In the genomic region with DNA sequence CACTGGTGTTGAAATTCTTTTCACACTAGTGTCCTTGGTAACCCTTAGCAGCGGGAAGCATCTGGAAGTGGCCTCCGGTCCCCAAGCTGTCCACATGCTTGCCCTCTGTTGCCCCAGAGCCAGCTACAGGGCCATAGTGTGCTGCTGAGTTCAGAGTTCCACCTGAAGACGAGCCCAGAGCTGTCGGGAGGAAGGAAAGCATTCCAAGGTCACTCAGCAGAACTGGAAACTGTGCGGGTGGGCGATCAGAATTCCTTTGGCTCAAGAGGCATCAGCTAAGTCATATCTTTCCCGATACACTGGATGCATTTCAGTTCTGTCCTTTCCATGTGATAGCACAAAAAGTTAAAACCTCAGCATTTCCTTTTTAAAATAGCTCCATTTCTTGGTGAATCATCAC, we compare ENCODE assay signal across 21 mouse cellular contexts.
DNase-seq lines count a peak whose midpoint lies in the region; ATAC-seq lines count a peak whose summit lies in the region.
"Had no signal": no experiment of that assay in that cellular context is flagged by ENCODE, and none has a peak within 500 bp of the region (broad histone marks: within the 10 kb centered on the region; RNA-seq: fewer than 3 reads in every experiment).

No protein-coding gene starts in this region.

- no peak overlapping the region for H3K4me2 ChIP-seq in kidney, embryonic 15.5 days
- no peak overlapping the region for H3K4me2 ChIP-seq in midbrain, embryonic 13.5 days (replicated peaks)
- H3K4me2 ChIP-seq: forebrain, embryonic 12.5 days; heart, embryonic 13.5 days; neural tube, embryonic 13.5 days had no signal

- no peaks in the 10 kb centered on the region for H3K36me3 ChIP-seq in kidney, embryonic 15.5 days
- H3K36me3 ChIP-seq in midbrain, embryonic 13.5 days, result no peaks in the 10 kb centered on the region
- H3K36me3 ChIP-seq: embryonic facial prominence, embryonic 10.5 days; forebrain, embryonic 12.5 days; heart, embryonic 13.5 days; neural tube, embryonic 13.5 days had no signal

- no peak overlapping the region for H3K4me3 ChIP-seq in kidney, embryonic 15.5 days (replicated peaks)
- no peak overlapping the region for H3K4me3 ChIP-seq in midbrain, embryonic 13.5 days (replicated peaks)
- H3K4me3 ChIP-seq: embryonic facial prominence, embryonic 10.5 days; forebrain, embryonic 12.5 days; heart, embryonic 13.5 days; neural tube, embryonic 13.5 days had no signal

- 40% methylated on average over 7 of the region's 7 CpGs for WGBS in kidney, embryonic 15.5 days
- 54% methylated on average over 7 of the region's 7 CpGs for WGBS in midbrain, embryonic 13.5 days

- 0 out of 2 replicates have a peak, but pooled peaks cover 4% of the 10 kb centered on the region for H3K4me1 ChIP-seq in kidney, embryonic 15.5 days
- H3K4me1 ChIP-seq in midbrain, embryonic 13.5 days (replicated peaks), result no peaks in the 10 kb centered on the region
- H3K4me1 ChIP-seq: forebrain, embryonic 12.5 days; heart, embryonic 13.5 days; neural tube, embryonic 13.5 days had no signal

- H3K9ac ChIP-seq in kidney, embryonic 15.5 days, result no peak overlapping the region
- H3K9ac ChIP-seq in midbrain, embryonic 13.5 days (replicated peaks), result no peak overlapping the region
- H3K9ac ChIP-seq: forebrain, embryonic 12.5 days; heart, embryonic 13.5 days; neural tube, embryonic 13.5 days had no signal

- H3K27me3 ChIP-seq in kidney, embryonic 15.5 days, result no peaks in the 10 kb centered on the region
- H3K27me3 ChIP-seq in midbrain, embryonic 13.5 days, result no peaks in the 10 kb centered on the region
- H3K27me3 ChIP-seq: forebrain, embryonic 12.5 days; heart, embryonic 13.5 days; neural tube, embryonic 13.5 days had no signal

- ATAC-seq in kidney, embryonic 15.5 days (replicated peaks; ENCODE audit: low FRiP score), result no peak
- ATAC-seq in midbrain, embryonic 13.5 days, result no peak
- no peak for ATAC-seq in activated CD4-positive, CD25-positive, alpha-beta regulatory T cell, adult 4 months

- H3K27ac ChIP-seq in kidney, embryonic 15.5 days, result no peak overlapping the region
- H3K27ac ChIP-seq in midbrain, embryonic 13.5 days, result no peak overlapping the region
- H3K27ac ChIP-seq: embryonic facial prominence, embryonic 10.5 days; forebrain, embryonic 12.5 days; heart, embryonic 13.5 days; neural tube, embryonic 13.5 days had no signal

- no peaks in the 10 kb centered on the region for H3K9me3 ChIP-seq in kidney, embryonic 15.5 days (replicated peaks)
- H3K9me3 ChIP-seq in midbrain, embryonic 13.5 days, result no peaks in the 10 kb centered on the region
- H3K9me3 ChIP-seq: embryonic facial prominence, embryonic 10.5 days; forebrain, embryonic 12.5 days; heart, embryonic 13.5 days; neural tube, embryonic 13.5 days had no signal

- peak; percentile 2 for DNase-seq in kidney, adult 18-20 months
- DNase-seq in 3T3-L1 (ENCODE audit: low read depth, low spot score) (peak; percentile 26), NIH3T3 (ENCODE audit: low read depth) (peak; percentile 29)
- peak; percentile 0 to 14 for DNase-seq in kidney, postnatal 36 days
- no peak for DNase-seq in cerebellum, postnatal 4 days (ENCODE audit: low spot score in 2 of 2)
- DNase-seq: cerebellum, adult 11 months; cerebellum, postnatal 14 days; heart, adult 18-20 months; heart, postnatal 36 days; lung, adult 18-20 months; lung, postnatal 14 days; midbrain, embryonic 14.5 days; spleen, adult 18-20 months; thymus, adult 18-20 months had no signal

Comparison
In these comparisons a context has a peak if more than half of its experiments do, and no peak if none do; other contexts are left out.
1. DNase-seq: peak in kidney, adult 18-20 months (single experiment), 3T3-L1 (single experiment), NIH3T3 (single experiment) and kidney, postnatal 36 days (2 of 2); none in cerebellum, postnatal 4 days (0 of 2).